Mouse (Mus musculus) midbrain, embryonic 12.5 days (tissue): Measurements from ENCODE around the gene Ltb. TPM values are rescaled to one million over a fixed set of nuclear protein-coding genes. Genes with fewer than 3 reads are reported as not detected.

Experiments used
- ATAC-seq: fragments of 200-750 bp; cut with Nextera tagmentation; 2 replicates; pipeline ENCODE4 v1.8.0; 2017; ENCODE audit warnings: low read depth, moderate TSS enrichment, moderate library complexity; ENCODE audit not compliant: low FRiP score
- H3K27ac ChIP-seq: fragments of 300-500 bp; sonication (generic); replicated peaks from 2 replicates; pipeline ENCODE4 v1.5.1; 2016; ENCODE audit warnings: mild to moderate bottlenecking
- H3K27me3 ChIP-seq: fragments of 300-500 bp; sonication (generic); 2 replicates; pipeline ENCODE4 v1.6.1; 2016; ENCODE audit warnings: mild to moderate bottlenecking
- H3K36me3 ChIP-seq: fragments of 300-500 bp; sonication (generic); 2 replicates; pipeline ENCODE4 v1.6.1; 2016
- H3K4me1 ChIP-seq: fragments of 300-500 bp; sonication (generic); 2 replicates; pipeline ENCODE4 v1.6.1; 2016
- H3K4me2 ChIP-seq: fragments of 300-500 bp; sonication (generic); replicated peaks from 2 replicates; pipeline ENCODE4 v1.6.1; 2016; ENCODE audit warnings: mild to moderate bottlenecking, moderate library complexity
- H3K4me3 ChIP-seq: fragments of 300-500 bp; sonication (generic); 2 replicates; pipeline ENCODE4 v1.5.1; 2016; ENCODE audit warnings: mild to moderate bottlenecking
- H3K9ac ChIP-seq: fragments of 300-500 bp; sonication (generic); replicated peaks from 2 replicates; pipeline ENCODE4 v1.6.1; 2016; ENCODE audit warnings: mild to moderate bottlenecking, moderate library complexity
- H3K9me3 ChIP-seq: fragments of 300-500 bp; sonication (generic); 2 replicates; pipeline ENCODE4 v1.6.1; 2016; ENCODE audit warnings: mild to moderate bottlenecking
- WGBS: fragments of 180-500 bp; shearing (Covaris S2); methylation state at CpG from one replicate; pipeline ENCODE4 v1.1.7; 2016; 5-methylcytosine and 5-hydroxymethylcytosine counted together
- polyA plus RNA-seq: library from polyadenylated mRNA; unstranded; fragments of >200 nt; fragmentation: Nextera tagmentation; extraction: Ambion mirVana; gene quantifications from 2 replicates; pipeline ENCODE4 v1.2.1, GENCODE M21; 2016

The Ltb gene
- polyA plus RNA-seq, 1 experiment from 2014 or later = 0.48 TPM

- H3K4me3 ChIP-seq = no peak overlapping the region
- H3K9ac ChIP-seq = no peak overlapping the region
- H3K4me1 ChIP-seq = no peaks in the 10 kb centered on the region
- no peak overlapping the region for H3K27ac ChIP-seq
- WGBS = 85% methylated on average over 18 of the region's 18 CpGs
- H3K27me3 ChIP-seq = no peaks in the 10 kb centered on the region
- H3K9me3 ChIP-seq = no peaks in the 10 kb centered on the region
- peaks cover 27% of the 10 kb centered on the region for H3K36me3 ChIP-seq
- H3K4me2 ChIP-seq = no peak overlapping the region
- ATAC-seq = no peak
These were observed 24.4 kb downstream of the Ltb start for GRCm38 (mm10) chr17:35218516-35219193.

GRCm38 (mm10) chr17:35219601-35220041, 25.4 kb downstream of the Ltb start:
- H3K4me3 ChIP-seq = no peak overlapping the region
- H3K36me3 ChIP-seq = peaks cover 30% of the 10 kb centered on the region
- no peaks in the 10 kb centered on the region for H3K9me3 ChIP-seq
- WGBS = 89% methylated on average over 6 of the region's 6 CpGs
- no peak overlapping the region for H3K9ac ChIP-seq
- no peak for ATAC-seq
- H3K27me3 ChIP-seq = no peaks in the 10 kb centered on the region
- no peak overlapping the region for H3K4me2 ChIP-seq
- no peaks in the 10 kb centered on the region for H3K4me1 ChIP-seq
- no peak overlapping the region for H3K27ac ChIP-seq

GRCm38 (mm10) chr17:35220156-35220952, 26.1 kb downstream of the Ltb start, which contains the start of gene Gm16181:
Gm16181 (plus strand) TSS chr17:35220834.
- no peak for ATAC-seq
- Histone ChIP-seq H3K4me3 (no peak within 1 kb of the TSS), H3K9me3 (no peaks in the 10 kb centered on the region), H3K4me2 (no peak within 1 kb of the TSS), H3K27me3 (no peaks in the 10 kb centered on the region), H3K27ac (peak within 1 kb of the TSS; percentile 7; the same call in 1 of the 2 replicates), H3K36me3 (peaks cover 35% of the 10 kb centered on the region), H3K4me1 (no peaks in the 10 kb centered on the region), H3K9ac (no peak within 1 kb of the TSS)
- 77% methylated on average over 28 of the region's 28 CpGs for WGBS

- H3K4me3 ChIP-seq = no peak overlapping the region
- no peaks in the 10 kb centered on the region for H3K9me3 ChIP-seq
- H3K27ac ChIP-seq = no peak overlapping the region
- no peaks in the 10 kb centered on the region for H3K4me1 ChIP-seq
- H3K27me3 ChIP-seq = no peaks in the 10 kb centered on the region
- WGBS = 82% methylated on average over 6 of the region's 6 CpGs
- H3K36me3 ChIP-seq = peaks cover 43% of the 10 kb centered on the region
- no peak overlapping the region for H3K4me2 ChIP-seq
- H3K9ac ChIP-seq = no peak overlapping the region
- no peak for ATAC-seq
These were observed 28.1 kb downstream of the Ltb start for GRCm38 (mm10) chr17:35222299-35222698.

- H3K4me2 ChIP-seq = no peak overlapping the region
- H3K27ac ChIP-seq = no peak overlapping the region
- WGBS = 95% methylated on average over 4 of the region's 4 CpGs
- no peaks in the 10 kb centered on the region for H3K4me1 ChIP-seq
- H3K9me3 ChIP-seq = no peaks in the 10 kb centered on the region
- no peak overlapping the region for H3K4me3 ChIP-seq
- no peaks in the 10 kb centered on the region for H3K27me3 ChIP-seq
- H3K36me3 ChIP-seq = peaks cover 56% of the 10 kb centered on the region
- ATAC-seq = no peak
- no peak overlapping the region for H3K9ac ChIP-seq
These were observed 30.4 kb downstream of the Ltb start for GRCm38 (mm10) chr17:35224641-35225040.

GRCm38 (mm10) chr17:35225456-35225855, 31.2 kb downstream of the Ltb start:
- no peaks in the 10 kb centered on the region for H3K4me1 ChIP-seq
- no peak for ATAC-seq
- H3K9ac ChIP-seq = no peak overlapping the region
- no peaks in the 10 kb centered on the region for H3K9me3 ChIP-seq
- peaks cover 54% of the 10 kb centered on the region for H3K36me3 ChIP-seq
- 94% methylated on average over 5 of the region's 5 CpGs for whole genome bisulfite sequencing
- no peak overlapping the region for H3K27ac ChIP-seq
- H3K27me3 ChIP-seq = no peaks in the 10 kb centered on the region
- H3K4me2 ChIP-seq = no peak overlapping the region
- H3K4me3 ChIP-seq = no peak overlapping the region

- no peak for ATAC-seq
- 89% methylated on average over 14 of the region's 14 CpGs for WGBS
- Histone ChIP-seq H3K4me3 (no peak overlapping the region), H3K36me3 (peaks cover 55% of the 10 kb centered on the region), H3K27me3 (no peaks in the 10 kb centered on the region), H3K27ac (no peak overlapping the region), H3K9ac (no peak overlapping the region), H3K4me2 (no peak overlapping the region), H3K4me1 (0 out of 2 replicates have a peak, but pooled peaks cover under 1% of the 10 kb centered on the region), H3K9me3 (no peaks in the 10 kb centered on the region)
These were observed 32.4 kb downstream of the Ltb start for GRCm38 (mm10) chr17:35226561-35227046.

GRCm38 (mm10) chr17:35231022-35231421, 36.8 kb downstream of the Ltb start:
- ATAC-seq = no peak
- no peak overlapping the region for H3K4me3 ChIP-seq
- H3K4me1 ChIP-seq = peaks cover 20% of the 10 kb centered on the region
- H3K36me3 ChIP-seq = peaks cover 49% of the 10 kb centered on the region
- 93% methylated on average over 10 of the region's 10 CpGs for WGBS
- no peaks in the 10 kb centered on the region for H3K9me3 ChIP-seq
- H3K9ac ChIP-seq = no peak overlapping the region
- H3K4me2 ChIP-seq = no peak overlapping the region
- H3K27me3 ChIP-seq = no peaks in the 10 kb centered on the region
- H3K27ac ChIP-seq = no peak overlapping the region

- H3K4me2 ChIP-seq = peak overlapping the region; percentile 21; the same call in 1 of the 2 replicates
- no peak for ATAC-seq
- no peaks in the 10 kb centered on the region for H3K9me3 ChIP-seq
- 13% methylated on average over 12 of the region's 12 CpGs for WGBS
- H3K36me3 ChIP-seq = peaks cover 46% of the 10 kb centered on the region
- H3K9ac ChIP-seq = 0 out of 2 replicates have a peak overlapping the region, but pooled peaks have one; percentile 11
- H3K27ac ChIP-seq = no peak overlapping the region
- no peak overlapping the region for H3K4me3 ChIP-seq
- H3K27me3 ChIP-seq = no peaks in the 10 kb centered on the region
- peaks cover 27% of the 10 kb centered on the region for H3K4me1 ChIP-seq
These were observed 37.8 kb downstream of the Ltb start for GRCm38 (mm10) chr17:35232043-35232442.

GRCm38 (mm10) chr17:35232659-35233058, 38.4 kb downstream of the Ltb start:
- no peaks in the 10 kb centered on the region for H3K27me3 ChIP-seq
- H3K4me3 ChIP-seq = no peak overlapping the region
- 0 out of 2 replicates have a peak overlapping the region, but pooled peaks have one; percentile 30 for H3K27ac ChIP-seq
- no peak for ATAC-seq
- H3K36me3 ChIP-seq = peaks cover 40% of the 10 kb centered on the region
- H3K4me2 ChIP-seq = no peak overlapping the region
- peaks cover 27% of the 10 kb centered on the region for H3K4me1 ChIP-seq
- H3K9ac ChIP-seq = no peak overlapping the region
- 91% methylated on average over 5 of the region's 5 CpGs for WGBS
- H3K9me3 ChIP-seq = no peaks in the 10 kb centered on the region

GRCm38 (mm10) chr17:35233114-35233980, 39.1 kb downstream of the Ltb start, which contains the start of gene Atp6v1g2:
Atp6v1g2 (plus strand) TSS chr17:35233660.
- ATAC-seq = no peak
- peak within 1 kb of the TSS; percentile 86 for H3K4me2 ChIP-seq
- peaks cover 27% of the 10 kb centered on the region for H3K4me1 ChIP-seq
- 86% methylated on average over 18 of the region's 18 CpGs for WGBS
- H3K9me3 ChIP-seq = no peaks in the 10 kb centered on the region
- H3K27ac ChIP-seq = peak within 1 kb of the TSS; percentile 95; the same call in 1 of the 2 replicates
- no peaks in the 10 kb centered on the region for H3K27me3 ChIP-seq
- peak within 1 kb of the TSS; percentile 86; the same call in 1 of the 2 replicates for H3K9ac ChIP-seq
- H3K36me3 ChIP-seq = peaks cover 37% of the 10 kb centered on the region
- peak within 1 kb of the TSS; percentile 66 for H3K4me3 ChIP-seq
